Mouse (Mus musculus) embryo, embryonic 9.5 days (tissue): ENCODE data around the gene Olfr1335.
"Not testable (repeated sequence)": the region's sequence is repeated elsewhere in the genome, so short reads cannot be mapped to it uniquely, and the experiment has no call there.

ENCODE experiments used
- DNase-seq: peaks from one replicate; pipeline ENCODE4 v3.0.0-alpha.2; 2017; ENCODE audit errors: extremely low spot score

The Olfr1335 gene

DNA sequence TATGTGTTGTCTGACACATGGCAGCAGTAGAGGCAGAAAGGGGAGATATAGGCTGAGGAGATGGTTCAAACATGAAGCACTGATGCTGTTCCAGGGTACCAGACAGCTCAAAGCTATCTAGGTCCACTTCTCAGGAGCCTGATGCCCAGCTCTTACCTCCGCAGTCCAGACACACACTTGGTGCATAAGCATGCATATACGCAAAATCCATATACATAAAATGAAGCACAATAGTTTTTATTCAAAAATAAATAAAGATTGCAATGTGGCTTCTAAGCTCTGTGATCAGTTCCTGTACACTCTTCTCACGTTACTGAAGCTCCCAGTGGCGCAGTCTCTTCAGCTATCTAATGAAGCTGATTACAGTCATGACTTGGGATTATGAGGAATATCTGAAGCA is at the start of gene Olfr1335:
TSS of gene Olfr1335 (minus strand) at position 101 of the 400 bp plus-strand sequence.
- no peak for DNase-seq

DNA sequence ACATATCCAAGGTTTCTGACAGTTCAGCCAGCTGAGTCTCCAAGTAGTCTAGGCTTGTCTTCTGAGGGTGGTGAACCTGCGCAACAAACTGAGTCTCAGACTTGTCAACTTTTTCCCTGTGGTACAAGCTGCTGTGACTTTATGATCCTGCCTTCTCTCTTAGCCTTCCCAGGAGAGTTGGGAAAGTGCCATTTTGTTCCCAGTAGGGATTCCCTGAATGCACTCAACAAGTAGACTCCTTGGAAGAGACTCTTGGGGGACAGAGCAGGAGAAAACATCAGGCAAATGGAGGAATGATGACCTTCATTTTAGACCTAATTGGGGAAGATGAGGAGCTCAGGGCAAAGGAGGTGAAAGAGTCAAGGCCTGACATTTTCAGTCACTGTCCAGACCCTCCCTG is 26.4 kb upstream of the Olfr1335 start, which contains the start of gene Olfr1333:
TSS of gene Olfr1333 (minus strand) at position 101 of the 400 bp plus-strand sequence.
- no peak for DNase-seq

DNA sequence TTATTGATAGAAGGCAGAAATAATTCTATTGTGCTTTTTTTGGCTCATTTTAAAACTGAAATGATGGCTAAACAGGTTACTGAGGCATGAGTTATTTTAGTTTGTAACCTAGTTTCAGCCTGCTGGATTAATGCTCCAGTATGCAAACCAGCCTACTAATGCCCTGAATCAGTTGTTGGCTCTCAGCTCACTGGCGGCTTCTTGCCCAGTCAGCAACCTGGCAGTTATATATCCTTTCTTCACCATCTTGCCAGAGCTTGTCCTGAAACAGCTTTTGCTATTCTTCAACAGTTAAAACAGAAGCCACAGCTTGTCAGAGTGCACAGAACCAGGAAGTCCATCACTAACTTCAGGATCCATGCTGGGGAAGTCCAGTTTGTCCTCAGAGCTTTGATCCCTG is 9.2 kb upstream of the Olfr1335 start:
- no peak for DNase-seq

GRCm38 (mm10) chr4:118792796-118793195 is 16.9 kb downstream of the Olfr1335 start:
- DNase-seq, result not testable (repeated sequence)

GRCm38 (mm10) chr4:118782486-118782885 is 27.3 kb downstream of the Olfr1335 start, which contains the start of gene Olfr1337:
Gene Olfr1337 (minus strand): TSS chr4:118782586.
- no peak for DNase-seq
